Mouse (Mus musculus) brain, embryonic 14.5 days (tissue): Measurements from ENCODE around the gene B3galt1.

Experiments used
- CTCF ChIP-seq: fragments of 200-500 bp; IDR thresholded peaks from 2 replicates; pipeline ENCODE4 v1.5.1; 2012; ENCODE audit warnings: inconsistent platforms, mild to moderate bottlenecking, moderate library complexity, borderline replicate concordance; ENCODE audit not compliant: insufficient read depth, insufficient read length; ENCODE audit errors: extremely low read depth
- POLR2A ChIP-seq: fragments of 200-500 bp; IDR thresholded peaks from 2 replicates; pipeline ENCODE4 v1.6.1; 2012; ENCODE audit warnings: mild to moderate bottlenecking, inconsistent platforms, borderline replicate concordance; ENCODE audit not compliant: poor library complexity, insufficient read depth, insufficient read length, severe bottlenecking; ENCODE audit errors: extremely low read depth

GRCm38 (mm10) chr2:67730771-67731170 lies 165.1 kb downstream of the B3galt1 start:
- no peak for TF ChIP-seq POLR2A
- no peak for TF ChIP-seq CTCF
